Mouse (Mus musculus): ENCODE results near the gene Gap43. TPM values are rescaled to one million over a fixed set of nuclear protein-coding genes. Genes with fewer than 3 reads are reported as not detected.

Gene Gap43
- polyA plus RNA-seq, 1 experiment: not detected

- TF ChIP-seq CTCF (IDR thresholded peaks at IDR 0.05; ENCODE audit: insufficient read depth, low read depth, low read length): no peak
- TF ChIP-seq POLR2A (IDR thresholded peaks at IDR 0.05; ENCODE audit: insufficient read depth, low read depth, low read length): no peak
- no peak overlapping the region for H3K27ac ChIP-seq (ENCODE audit: insufficient read depth, low read depth, low read length)
- no peak overlapping the region for H3K4me3 ChIP-seq (ENCODE audit: insufficient read depth, low read depth, low read length)
- H3K4me1 ChIP-seq (ENCODE audit: control insufficient read depth, insufficient read depth, low read length): peaks cover 3% of the 10 kb centered on the region
- WGBS: 90% methylated on average over 8 of the region's 8 CpGs
Observed at GRCm38 (mm10) chr16:42277268-42277667, 63.2 kb downstream of the Gap43 start.

GRCm38 (mm10) chr16:42276216-42277141 is 64.0 kb downstream of the Gap43 start:
- Histone ChIP-seq H3K4me1 (ENCODE audit: control insufficient read depth, insufficient read depth, low read length) (peaks cover 3% of the 10 kb centered on the region), H3K4me3 (ENCODE audit: insufficient read depth, low read depth, low read length) (no peak overlapping the region; the same call in 1 of the 2 replicates), H3K27ac (ENCODE audit: insufficient read depth, low read depth, low read length) (peak overlapping the region; percentile 79; the same call in 1 of the 2 replicates)
- TF ChIP-seq CTCF (IDR thresholded peaks at IDR 0.05; ENCODE audit: insufficient read depth, low read depth, low read length): peak; percentile 57
- no peak for TF ChIP-seq POLR2A (IDR thresholded peaks at IDR 0.05; ENCODE audit: insufficient read depth, low read depth, low read length)
- WGBS: 16% methylated on average over 15 of the region's 15 CpGs

GRCm38 (mm10) chr16:42275518-42276215 is 64.8 kb downstream of the Gap43 start:
- 16% methylated on average over 14 of the region's 14 CpGs for WGBS
- Histone ChIP-seq H3K27ac (ENCODE audit: insufficient read depth, low read depth, low read length) (peak overlapping the region; percentile 79), H3K4me3 (ENCODE audit: insufficient read depth, low read depth, low read length) (peak overlapping the region; percentile 47), H3K4me1 (ENCODE audit: control insufficient read depth, insufficient read depth, low read length) (peaks cover 3% of the 10 kb centered on the region)
- TF ChIP-seq CTCF (IDR thresholded peaks at IDR 0.05; ENCODE audit: insufficient read depth, low read depth, low read length) (no peak), POLR2A (IDR thresholded peaks at IDR 0.05; ENCODE audit: insufficient read depth, low read depth, low read length) (no peak)

- Histone ChIP-seq H3K4me3 (ENCODE audit: insufficient read depth, low read depth, low read length) (no peak overlapping the region), H3K4me1 (ENCODE audit: control insufficient read depth, insufficient read depth, low read length) (peaks cover 6% of the 10 kb centered on the region), H3K27ac (ENCODE audit: insufficient read depth, low read depth, low read length) (no peak overlapping the region)
- no peak for TF ChIP-seq CTCF (IDR thresholded peaks at IDR 0.05; ENCODE audit: insufficient read depth, low read depth, low read length)
- no peak for TF ChIP-seq POLR2A (IDR thresholded peaks at IDR 0.05; ENCODE audit: insufficient read depth, low read depth, low read length)
- WGBS: 65% methylated on average over 1 of the region's 1 CpGs
Observed at GRCm38 (mm10) chr16:42271213-42271612, 69.2 kb downstream of the Gap43 start.

- no peak overlapping the region for H3K4me3 ChIP-seq (ENCODE audit: insufficient read depth, low read depth, low read length)
- no peak overlapping the region for H3K27ac ChIP-seq (ENCODE audit: insufficient read depth, low read depth, low read length)
- no peak for TF ChIP-seq POLR2A (IDR thresholded peaks at IDR 0.05; ENCODE audit: insufficient read depth, low read depth, low read length)
- TF ChIP-seq CTCF (IDR thresholded peaks at IDR 0.05; ENCODE audit: insufficient read depth, low read depth, low read length): no peak
- 41% methylated on average over 2 of the region's 2 CpGs for WGBS
- 0 out of 2 replicates have a peak, but pooled peaks cover 3% of the 10 kb centered on the region for H3K4me1 ChIP-seq (ENCODE audit: control insufficient read depth, insufficient read depth, low read length)
Observed at GRCm38 (mm10) chr16:42269587-42269967, 70.9 kb downstream of the Gap43 start.

GRCm38 (mm10) chr16:42268843-42269586 is 71.4 kb downstream of the Gap43 start:
- Histone ChIP-seq H3K27ac (ENCODE audit: insufficient read depth, low read depth, low read length) (no peak overlapping the region), H3K4me3 (ENCODE audit: insufficient read depth, low read depth, low read length) (no peak overlapping the region), H3K4me1 (ENCODE audit: control insufficient read depth, insufficient read depth, low read length) (0 out of 2 replicates have a peak, but pooled peaks cover 3% of the 10 kb centered on the region)
- whole genome bisulfite sequencing: 24% methylated on average over 2 of the region's 2 CpGs
- TF ChIP-seq POLR2A (IDR thresholded peaks at IDR 0.05; ENCODE audit: insufficient read depth, low read depth, low read length) (no peak), CTCF (IDR thresholded peaks at IDR 0.05; ENCODE audit: insufficient read depth, low read depth, low read length) (no peak)

- 88% methylated on average over 3 of the region's 3 CpGs for WGBS
- 0 out of 2 replicates have a peak, but pooled peaks cover 3% of the 10 kb centered on the region for H3K4me1 ChIP-seq (ENCODE audit: control insufficient read depth, insufficient read depth, low read length)
- no peak for TF ChIP-seq POLR2A (IDR thresholded peaks at IDR 0.05; ENCODE audit: insufficient read depth, low read depth, low read length)
- TF ChIP-seq CTCF (IDR thresholded peaks at IDR 0.05; ENCODE audit: insufficient read depth, low read depth, low read length): no peak
- H3K4me3 ChIP-seq (ENCODE audit: insufficient read depth, low read depth, low read length): no peak overlapping the region
- H3K27ac ChIP-seq (ENCODE audit: insufficient read depth, low read depth, low read length): no peak overlapping the region
Observed at GRCm38 (mm10) chr16:42265185-42265584, 75.3 kb downstream of the Gap43 start.

GRCm38 (mm10) chr16:42262935-42263542 is 77.4 kb downstream of the Gap43 start:
- Histone ChIP-seq H3K27ac (ENCODE audit: insufficient read depth, low read depth, low read length) (no peak overlapping the region), H3K4me3 (ENCODE audit: insufficient read depth, low read depth, low read length) (no peak overlapping the region), H3K4me1 (ENCODE audit: control insufficient read depth, insufficient read depth, low read length) (no peaks in the 10 kb centered on the region)
- no peak for TF ChIP-seq POLR2A (IDR thresholded peaks at IDR 0.05; ENCODE audit: insufficient read depth, low read depth, low read length)
- no peak for TF ChIP-seq CTCF (IDR thresholded peaks at IDR 0.05; ENCODE audit: insufficient read depth, low read depth, low read length)
- WGBS: 88% methylated on average over 5 of the region's 5 CpGs
